Mouse (Mus musculus): Measurements from ENCODE around the gene Peli2. TPM values are rescaled to one million over a fixed set of nuclear protein-coding genes. Genes with fewer than 3 reads are reported as not detected.

Peli2 gene
- total RNA-seq, 1 experiment = 1.6 TPM

- H3K4me3 ChIP-seq (ENCODE audit: insufficient read depth in 1 of 2, low read depth in 1 of 2, low read length in 2 of 2, poor library complexity in 1 of 2, severe bottlenecking in 1 of 2) = no peak overlapping the region
- no peak for DNase-seq (ENCODE audit: low read depth, low spot score)
- TF ChIP-seq ZNF384 (IDR thresholded peaks at IDR 0.05; ENCODE audit: low read depth, low read length) (no peak), ZC3H11A (IDR thresholded peaks at IDR 0.05; ENCODE audit: borderline replicate concordance, low read depth, low read length) (no peak)
- H3K9ac ChIP-seq (ENCODE audit: insufficient read depth, low read depth, low read length, poor library complexity, severe bottlenecking) = no peak overlapping the region
- no peaks in the 10 kb centered on the region for H3K9me3 ChIP-seq (ENCODE audit: control insufficient read depth, insufficient read depth, low read depth, low read length)
- no peaks in the 10 kb centered on the region for H3K4me1 ChIP-seq (ENCODE audit: control insufficient read depth in 2 of 2, insufficient read depth in 2 of 2, low read length in 2 of 2, poor library complexity in 1 of 2)
- no peak overlapping the region for H3K27ac ChIP-seq (ENCODE audit: insufficient read depth, low read depth, low read length, poor library complexity, severe bottlenecking)
- in situ Hi-C loops (cut with MboI; ENCODE audit: low sequenced_read_pairs in 2 of 2, unreplicated experiment in 2 of 2) = no loop called here
- H3K36me3 ChIP-seq (ENCODE audit: control insufficient read depth, insufficient read depth, low read length, poor library complexity, severe bottlenecking) = no peaks in the 10 kb centered on the region
Measured at GRCm38 (mm10) chr14:48296820-48297219, 176.2 kb downstream of the Peli2 start.

- no peak overlapping the region for H3K4me3 ChIP-seq (ENCODE audit: insufficient read depth in 1 of 2, low read depth in 1 of 2, low read length in 2 of 2, poor library complexity in 1 of 2, severe bottlenecking in 1 of 2)
- in situ Hi-C loops (cut with MboI; ENCODE audit: low sequenced_read_pairs in 2 of 2, unreplicated experiment in 2 of 2) = no loop called here
- H3K9ac ChIP-seq (ENCODE audit: insufficient read depth, low read depth, low read length, poor library complexity, severe bottlenecking) = no peak overlapping the region
Measured at GRCm38 (mm10) chr14:48302471-48303186, 182.0 kb downstream of the Peli2 start.

GRCm38 (mm10) chr14:48303235-48303634, 182.6 kb downstream of the Peli2 start:
- Histone ChIP-seq H3K27ac (ENCODE audit: insufficient read depth, low read depth, low read length, poor library complexity, severe bottlenecking) (no peak overlapping the region), H3K36me3 (ENCODE audit: control insufficient read depth, insufficient read depth, low read length, poor library complexity, severe bottlenecking) (no peaks in the 10 kb centered on the region), H3K4me1 (ENCODE audit: control insufficient read depth in 2 of 2, insufficient read depth in 2 of 2, low read length in 2 of 2, poor library complexity in 1 of 2) (no peaks in the 10 kb centered on the region), H3K9me3 (ENCODE audit: control insufficient read depth, insufficient read depth, low read depth, low read length) (no peaks in the 10 kb centered on the region), H3K4me3 (ENCODE audit: insufficient read depth in 1 of 2, low read depth in 1 of 2, low read length in 2 of 2, poor library complexity in 1 of 2, severe bottlenecking in 1 of 2) (no peak overlapping the region), H3K9ac (ENCODE audit: insufficient read depth, low read depth, low read length, poor library complexity, severe bottlenecking) (no peak overlapping the region)
- in situ Hi-C loops (cut with MboI; ENCODE audit: low sequenced_read_pairs in 2 of 2, unreplicated experiment in 2 of 2) = no loop called here
- DNase-seq (ENCODE audit: low read depth, low spot score) = no peak
- TF ChIP-seq ZC3H11A (IDR thresholded peaks at IDR 0.05; ENCODE audit: borderline replicate concordance, low read depth, low read length) (no peak), ZNF384 (IDR thresholded peaks at IDR 0.05; ENCODE audit: low read depth, low read length) (no peak), MAFK (IDR thresholded peaks at IDR 0.05; ENCODE audit: insufficient read depth, low read depth, low read length) (no peak), HCFC1 (IDR thresholded peaks at IDR 0.05; ENCODE audit: borderline replicate concordance, insufficient read depth, low read length) (no peak), CHD2 (IDR thresholded peaks at IDR 0.05; ENCODE audit: low read depth, low read length) (no peak)

More at GRCm38 (mm10) chr14:48302471-48303186, 182.0 kb downstream of the Peli2 start:
- Histone ChIP-seq H3K27ac (ENCODE audit: insufficient read depth, low read depth, low read length, poor library complexity, severe bottlenecking) (no peak overlapping the region), H3K4me1 (ENCODE audit: control insufficient read depth in 2 of 2, insufficient read depth in 2 of 2, low read length in 2 of 2, poor library complexity in 1 of 2) (no peaks in the 10 kb centered on the region), H3K9me3 (ENCODE audit: control insufficient read depth, insufficient read depth, low read depth, low read length) (no peaks in the 10 kb centered on the region), H3K36me3 (ENCODE audit: control insufficient read depth, insufficient read depth, low read length, poor library complexity, severe bottlenecking) (no peaks in the 10 kb centered on the region)
- TF ChIP-seq ZC3H11A (IDR thresholded peaks at IDR 0.05; ENCODE audit: borderline replicate concordance, low read depth, low read length) (no peak), HCFC1 (IDR thresholded peaks at IDR 0.05; ENCODE audit: borderline replicate concordance, insufficient read depth, low read length) (no peak)
- no peak for DNase-seq (ENCODE audit: low read depth, low spot score)

- Histone ChIP-seq H3K36me3 (ENCODE audit: control insufficient read depth, insufficient read depth, low read length, poor library complexity, severe bottlenecking) (no peaks in the 10 kb centered on the region), H3K9ac (ENCODE audit: insufficient read depth, low read depth, low read length, poor library complexity, severe bottlenecking) (no peak overlapping the region), H3K27ac (ENCODE audit: insufficient read depth, low read depth, low read length, poor library complexity, severe bottlenecking) (no peak overlapping the region), H3K4me3 (ENCODE audit: insufficient read depth in 1 of 2, low read depth in 1 of 2, low read length in 2 of 2, poor library complexity in 1 of 2, severe bottlenecking in 1 of 2) (no peak overlapping the region), H3K9me3 (ENCODE audit: control insufficient read depth, insufficient read depth, low read depth, low read length) (no peaks in the 10 kb centered on the region), H3K4me1 (ENCODE audit: control insufficient read depth in 2 of 2, insufficient read depth in 2 of 2, low read length in 2 of 2, poor library complexity in 1 of 2) (no peaks in the 10 kb centered on the region)
- TF ChIP-seq CHD2 (IDR thresholded peaks at IDR 0.05; ENCODE audit: low read depth, low read length) = no peak
- TF ChIP-seq ZNF384 (IDR thresholded peaks at IDR 0.05; ENCODE audit: low read depth, low read length) = no peak
- TF ChIP-seq MAFK (IDR thresholded peaks at IDR 0.05; ENCODE audit: insufficient read depth, low read depth, low read length) = no peak
- TF ChIP-seq ZC3H11A (IDR thresholded peaks at IDR 0.05; ENCODE audit: borderline replicate concordance, low read depth, low read length) = no peak
- TF ChIP-seq HCFC1 (IDR thresholded peaks at IDR 0.05; ENCODE audit: borderline replicate concordance, insufficient read depth, low read length) = no peak
- in situ Hi-C loops (cut with MboI; ENCODE audit: low sequenced_read_pairs in 2 of 2, unreplicated experiment in 2 of 2) = no loop called here
- DNase-seq (ENCODE audit: low read depth, low spot score) = no peak
Measured at GRCm38 (mm10) chr14:48303841-48304240, 183.2 kb downstream of the Peli2 start.

- no peak overlapping the region for H3K4me3 ChIP-seq (ENCODE audit: insufficient read depth in 1 of 2, low read depth in 1 of 2, low read length in 2 of 2, poor library complexity in 1 of 2, severe bottlenecking in 1 of 2)
- in situ Hi-C loops (cut with MboI; ENCODE audit: low sequenced_read_pairs in 2 of 2, unreplicated experiment in 2 of 2) = no loop called here
- H3K4me1 ChIP-seq (ENCODE audit: control insufficient read depth in 2 of 2, insufficient read depth in 2 of 2, low read length in 2 of 2, poor library complexity in 1 of 2) = no peaks in the 10 kb centered on the region
- TF ChIP-seq CHD2 (IDR thresholded peaks at IDR 0.05; ENCODE audit: low read depth, low read length) (no peak), HCFC1 (IDR thresholded peaks at IDR 0.05; ENCODE audit: borderline replicate concordance, insufficient read depth, low read length) (no peak), ZC3H11A (IDR thresholded peaks at IDR 0.05; ENCODE audit: borderline replicate concordance, low read depth, low read length) (no peak), ZNF384 (IDR thresholded peaks at IDR 0.05; ENCODE audit: low read depth, low read length) (no peak), MAFK (IDR thresholded peaks at IDR 0.05; ENCODE audit: insufficient read depth, low read depth, low read length) (no peak)
- no peak overlapping the region for H3K9ac ChIP-seq (ENCODE audit: insufficient read depth, low read depth, low read length, poor library complexity, severe bottlenecking)
- DNase-seq (ENCODE audit: low read depth, low spot score) = no peak
- no peak overlapping the region for H3K27ac ChIP-seq (ENCODE audit: insufficient read depth, low read depth, low read length, poor library complexity, severe bottlenecking)
- no peaks in the 10 kb centered on the region for H3K36me3 ChIP-seq (ENCODE audit: control insufficient read depth, insufficient read depth, low read length, poor library complexity, severe bottlenecking)
- H3K9me3 ChIP-seq (ENCODE audit: control insufficient read depth, insufficient read depth, low read depth, low read length) = no peaks in the 10 kb centered on the region
Measured at GRCm38 (mm10) chr14:48313234-48313633, 192.6 kb downstream of the Peli2 start.

Data from ES-E14 (cell line).